Mouse (Mus musculus): ENCODE data around the gene Syt5.
A peak's percentile ranks its signal among the peaks of the same experiment; 100 is the strongest.

Gene Syt5

DNA sequence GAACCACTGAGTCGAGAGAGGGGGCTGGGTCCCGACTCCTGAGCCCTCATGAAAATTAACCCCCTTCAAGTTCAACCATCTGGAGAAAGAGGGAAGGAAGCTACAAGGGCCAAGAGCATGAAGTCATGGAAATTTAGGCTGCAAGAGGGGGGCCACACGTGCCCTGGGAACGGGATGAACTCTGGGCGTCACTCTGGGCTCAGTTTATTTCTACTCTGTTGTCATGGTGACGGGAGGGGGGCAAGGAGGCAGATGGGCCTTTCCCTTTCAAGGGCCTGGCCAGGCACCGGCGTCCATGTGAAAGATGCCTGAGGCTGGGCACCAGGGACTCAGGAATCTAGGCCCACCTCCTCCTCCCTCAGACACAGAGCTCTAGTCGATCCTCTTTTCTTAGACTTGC lies 49.1 kb downstream of the Syt5 start:
- DNase-seq: peak; percentile 80

GRCm38 (mm10) chr7:4497271-4497903 lies 50.0 kb downstream of the Syt5 start:
- no peak for DNase-seq

DNA sequence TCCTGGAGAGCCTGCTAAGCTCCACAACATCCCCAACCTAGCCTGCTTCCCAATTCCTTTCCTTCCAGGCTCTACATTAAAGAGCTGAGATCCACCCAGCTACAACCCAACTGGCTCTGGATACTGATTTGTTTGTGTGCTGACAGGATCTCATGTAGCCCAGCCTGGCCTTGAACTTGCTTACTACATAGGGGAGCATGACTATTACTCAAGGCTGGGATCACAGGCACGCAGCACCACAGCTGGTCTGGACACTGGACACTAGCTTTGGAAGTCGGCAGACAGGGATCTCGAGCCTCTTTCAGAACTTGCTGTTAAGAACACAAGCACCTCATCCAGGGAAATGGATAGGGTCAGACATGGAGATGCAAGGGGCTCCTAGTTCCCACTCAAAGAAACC lies 50.9 kb downstream of the Syt5 start:
- DNase-seq: no peak

- no peak for DNase-seq
These were observed 53.4 kb downstream of the Syt5 start for GRCm38 (mm10) chr7:4493991-4494390.

GRCm38 (mm10) chr7:4492284-4493224 lies 54.8 kb downstream of the Syt5 start:
- DNase-seq: no peak

DNA sequence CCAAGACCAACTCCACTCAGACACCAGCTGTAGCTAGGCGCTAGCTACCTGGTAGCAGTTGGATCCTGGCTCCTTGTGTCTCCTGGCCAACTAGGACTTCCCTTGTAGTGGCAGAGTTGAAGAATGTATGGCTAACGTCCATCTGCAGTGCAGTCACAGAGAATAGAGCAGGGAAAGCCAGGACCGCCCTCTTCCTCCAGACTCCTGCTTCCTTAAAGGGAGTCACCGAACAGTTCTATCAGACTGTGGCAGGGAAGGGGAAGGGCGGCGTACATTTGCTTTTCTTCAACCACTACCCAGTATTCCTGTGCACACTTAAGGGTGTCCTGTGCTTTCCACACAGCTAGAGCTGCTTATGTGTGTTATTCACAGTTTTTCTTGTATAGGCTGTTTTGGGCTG lies 56.0 kb downstream of the Syt5 start:
- DNase-seq: no peak
